Mouse (Mus musculus) central nervous system, embryonic 11.5 days (tissue): ENCODE results near the gene Mrc1. TPM values are rescaled to one million over a fixed set of nuclear protein-coding genes. Genes with fewer than 3 reads are reported as not detected.

Source experiments
- polyA plus RNA-seq: library from polyadenylated mRNA; depleted of rRNA; stranded (reverse); fragments of >200 nt; gene quantifications from 2 replicates; pipeline ENCODE4 v1.2.3, GENCODE M21; 2012; rRNA removed

Mrc1 gene
- polyA plus RNA-seq: 5.7 and 6.3 TPM in 2 replicates

DNA sequence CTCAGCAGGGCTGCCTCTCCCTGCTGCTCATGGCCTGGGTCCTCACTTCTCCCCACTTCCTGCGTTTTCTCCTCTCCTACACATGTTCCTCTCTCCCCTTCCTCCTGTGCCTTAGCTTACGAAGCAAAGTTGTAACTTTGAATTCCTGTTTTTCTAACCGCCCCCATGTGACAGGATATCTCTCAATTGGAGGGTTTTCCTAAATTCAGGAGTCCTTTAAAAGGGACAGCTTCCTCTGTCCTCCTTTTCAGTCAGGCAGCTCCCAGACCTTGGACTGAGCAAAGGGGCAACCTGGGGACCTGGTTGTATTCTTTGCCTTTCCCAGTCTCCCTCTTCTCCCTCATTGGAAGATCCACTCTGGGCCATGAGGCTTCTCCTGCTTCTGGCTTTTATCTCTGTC, at the start of gene Mrc1:
Mrc1 (plus strand) TSS at position 244 of the 400 bp plus-strand sequence.

Other genes with a start within 250 kb of the Mrc1 start
- 15.3 and 34.5 TPM in 2 replicates for gene Hacd1, start 173.3 kb upstream of the Mrc1 start, polyA plus RNA-seq
- 42.2 and 66.1 TPM in 2 replicates for gene Stam, start 155.3 kb upstream of the Mrc1 start, polyA plus RNA-seq
- 0.05 and 0.11 TPM in 2 replicates for gene Tmem236, start 54.9 kb upstream of the Mrc1 start, polyA plus RNA-seq
- 0.65 and 0.80 TPM in 2 replicates for gene Slc39a12, start 158.9 kb downstream of the Mrc1 start, polyA plus RNA-seq